Mouse (Mus musculus) ovary, postnatal 10 days (tissue): ENCODE results near the gene Elmo2.

Source experiments
- DNase-seq: peaks from one replicate; pipeline ENCODE4 v3.0.0; 2022; ENCODE audit warnings: low spot score

The Elmo2 gene

DNA sequence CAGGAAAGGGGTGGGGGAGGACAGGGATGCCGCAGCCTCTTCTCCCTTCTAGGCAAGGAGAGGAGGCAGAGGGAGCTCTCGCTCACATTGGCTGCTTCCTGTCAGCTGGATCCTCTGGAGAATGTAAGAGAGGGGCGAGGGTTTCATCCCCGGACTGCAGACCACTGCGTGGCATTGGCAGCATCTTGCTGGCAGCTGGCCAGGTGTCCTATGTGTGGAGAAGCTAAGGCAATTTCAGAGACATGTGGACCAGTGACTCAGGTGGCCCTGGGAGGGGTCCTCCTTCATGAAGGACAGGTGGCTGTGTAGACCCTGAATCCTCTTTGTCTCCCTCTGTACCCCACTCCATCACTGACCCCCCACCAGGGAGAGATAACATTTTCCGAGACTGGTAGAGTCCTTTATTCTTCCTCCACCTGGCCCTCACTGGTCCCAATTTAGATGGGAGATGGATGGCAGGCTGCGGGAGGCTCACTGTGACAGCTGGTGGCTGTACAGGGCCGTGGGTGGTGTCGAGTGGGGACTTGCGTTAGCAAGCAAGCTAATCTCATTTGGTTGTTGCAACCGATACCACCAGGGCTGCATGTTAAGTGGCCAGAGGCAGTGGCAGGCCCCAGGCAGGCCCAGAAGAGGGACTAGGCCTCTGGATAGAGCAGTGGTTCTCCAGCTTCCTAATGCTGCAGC is 69.0 kb downstream of the Elmo2 start:
- no peak for DNase-seq

DNA sequence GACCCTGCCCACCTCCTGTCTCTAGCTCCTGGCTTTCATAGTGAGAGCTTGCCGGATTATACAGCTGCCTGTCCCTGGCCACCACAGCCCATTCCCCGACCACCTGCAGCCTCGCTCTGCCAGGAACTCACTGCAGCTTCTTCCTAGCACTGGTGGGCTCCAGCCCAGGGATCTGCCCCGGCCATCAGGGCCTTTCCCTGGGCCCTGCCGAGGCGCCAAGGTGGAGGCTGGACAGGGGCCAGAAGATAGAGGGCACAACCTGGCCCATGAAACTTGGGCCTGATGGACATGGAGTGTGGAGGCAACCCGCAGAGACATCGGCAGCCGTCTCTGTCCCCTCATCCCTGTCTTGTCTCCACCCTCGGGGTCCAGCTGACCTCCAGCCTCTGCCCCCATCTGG is 70.1 kb downstream of the Elmo2 start:
- no peak for DNase-seq

- no peak for DNase-seq
Measured at GRCm38 (mm10) chr2:165253867-165254266, 72.4 kb downstream of the Elmo2 start.

DNA sequence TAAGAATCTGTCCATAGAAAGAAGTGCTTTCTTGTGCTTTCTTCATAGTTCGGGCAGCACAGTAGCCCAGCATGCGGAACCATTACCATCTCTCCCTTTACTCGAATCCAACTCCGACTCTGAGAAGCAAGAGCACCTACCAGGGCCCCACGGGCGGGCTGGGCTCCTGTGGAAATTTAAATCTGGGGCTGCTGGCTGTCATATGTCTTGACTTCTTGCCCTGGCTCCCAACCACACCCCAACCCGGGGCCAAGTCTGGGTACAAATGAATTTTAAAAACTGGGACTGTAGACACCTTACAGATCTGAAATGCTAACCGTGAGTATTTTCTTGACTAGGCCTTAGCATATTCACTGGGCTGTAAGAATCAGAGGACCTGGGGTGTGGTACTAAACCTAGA is 73.0 kb downstream of the Elmo2 start:
- no peak for DNase-seq

DNA sequence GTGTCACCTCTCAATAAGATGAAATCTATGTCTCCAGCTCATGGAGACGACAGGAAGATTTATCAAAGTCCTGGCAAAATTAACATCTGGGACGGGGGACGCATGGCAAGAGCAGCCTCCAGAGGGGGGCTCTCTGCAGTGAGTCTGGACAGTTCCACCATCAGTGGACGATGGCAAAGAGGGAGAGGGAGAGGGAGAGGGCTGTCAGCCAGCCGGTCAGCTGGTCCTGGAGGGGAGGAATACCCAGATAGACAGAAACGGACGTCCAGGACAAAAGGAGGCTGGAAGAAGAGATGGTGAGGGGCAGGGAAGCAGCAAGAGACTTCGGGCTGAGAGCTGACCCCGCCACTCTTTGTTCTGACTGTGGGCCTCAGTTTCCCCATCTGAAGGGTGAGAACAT is 73.5 kb downstream of the Elmo2 start:
- DNase-seq, result no peak

- no peak for DNase-seq
Measured at GRCm38 (mm10) chr2:165252381-165252780, 73.9 kb downstream of the Elmo2 start.

DNA sequence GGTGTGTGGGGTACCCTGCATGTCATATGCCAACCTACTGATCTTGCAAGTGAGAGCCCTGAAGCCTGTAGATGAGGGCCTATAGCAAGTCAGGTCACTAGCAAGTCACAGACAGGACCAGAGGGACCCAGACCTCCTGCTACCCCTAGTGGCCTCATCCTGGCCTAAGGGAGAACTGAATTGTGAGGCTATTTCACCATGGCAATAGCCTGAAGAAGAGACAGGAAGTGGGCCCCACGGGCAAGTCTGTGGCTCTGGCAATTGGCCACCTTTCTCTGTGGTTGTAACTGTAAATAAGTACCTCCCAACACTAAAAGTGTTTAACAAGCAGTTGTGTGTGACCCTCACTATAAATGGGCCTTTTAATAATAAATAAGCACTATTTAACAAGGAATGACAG is 75.4 kb downstream of the Elmo2 start:
- DNase-seq, result no peak

DNA sequence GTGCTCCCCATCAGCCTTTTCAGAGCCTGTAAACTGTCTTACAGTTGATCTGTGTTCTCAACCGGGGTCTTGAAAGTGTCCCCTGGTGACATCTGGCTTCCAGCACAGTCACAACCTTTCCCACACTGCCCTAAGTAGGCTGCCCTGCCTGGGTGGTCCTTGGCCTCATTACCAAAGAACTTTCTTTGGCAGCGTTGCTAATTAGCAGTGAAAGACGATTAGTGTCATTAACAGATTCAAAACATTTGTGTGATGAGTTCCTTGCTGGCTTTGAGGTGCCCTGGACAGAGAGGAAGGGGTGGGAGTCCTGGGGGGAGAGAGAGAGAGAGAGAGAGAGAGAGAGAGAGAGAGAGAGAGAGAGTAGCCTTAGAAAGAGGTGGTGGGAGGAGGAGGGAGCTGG is 77.3 kb downstream of the Elmo2 start:
- DNase-seq, result no peak

DNA sequence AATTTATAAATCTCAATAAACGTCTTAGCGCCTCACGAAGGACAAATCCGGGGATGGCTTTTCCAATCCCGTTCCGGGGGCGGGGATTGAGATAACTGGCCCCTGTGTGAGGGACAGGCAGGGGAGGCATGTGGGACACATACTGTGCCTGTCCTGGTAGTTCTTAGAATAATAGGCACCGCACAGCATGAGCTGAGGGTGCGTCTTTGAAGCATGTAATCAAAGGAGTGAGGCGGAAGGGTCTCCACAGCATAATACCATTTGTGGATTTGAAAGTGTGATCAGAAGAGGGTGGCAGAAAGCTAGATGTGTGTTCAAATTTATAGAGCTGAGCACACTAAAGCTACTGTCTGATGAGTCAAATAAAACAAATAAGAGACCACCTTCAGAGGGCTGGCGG is 79.9 kb downstream of the Elmo2 start:
- DNase-seq, result no peak

- DNase-seq, result no peak
Measured at GRCm38 (mm10) chr2:165243122-165243720, 83.1 kb downstream of the Elmo2 start.

DNA sequence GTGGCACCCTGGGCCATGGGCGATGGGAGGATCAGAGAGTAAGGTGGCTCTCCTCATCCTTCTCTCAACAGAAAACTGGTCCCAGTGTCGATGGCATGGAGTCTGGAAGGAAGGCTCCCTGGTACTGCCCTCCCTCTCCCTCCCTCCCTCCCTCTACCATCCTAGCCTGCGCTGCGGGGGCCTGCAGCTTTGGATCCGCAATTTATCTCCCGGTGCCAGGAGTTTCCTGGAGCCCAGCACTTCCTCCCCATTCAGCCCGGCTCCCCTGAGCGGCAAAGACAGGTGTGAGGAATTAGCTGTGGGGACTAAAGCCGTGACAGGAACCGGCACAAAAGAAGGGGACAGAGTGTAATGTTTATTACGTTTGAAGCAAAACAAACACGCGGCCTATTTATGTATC is 83.7 kb downstream of the Elmo2 start:
- DNase-seq, result no peak

- no peak for DNase-seq
Measured at GRCm38 (mm10) chr2:165241786-165242185, 84.5 kb downstream of the Elmo2 start.

GRCm38 (mm10) chr2:165240371-165240770 is 85.9 kb downstream of the Elmo2 start:
- DNase-seq, result no peak

GRCm38 (mm10) chr2:165239533-165240144 is 86.6 kb downstream of the Elmo2 start:
- DNase-seq, result no peak

GRCm38 (mm10) chr2:165238416-165239145 is 87.7 kb downstream of the Elmo2 start:
- no peak for DNase-seq
